Mouse (Mus musculus) left cerebral cortex, postnatal 25 days (tissue): ENCODE data around the gene Kcnmb1. TPM values are rescaled to one million over a fixed set of nuclear protein-coding genes. Genes with fewer than 3 reads are reported as not detected.

Experiments used
- DNase-seq, 2 experiments: peaks; one replicate each; pipeline ENCODE4 v3.0.0; 2022; ENCODE audit warnings: low spot score in 2 of 2, mixed read lengths in 1 of 2
- intact Hi-C: fragments of 180-260 bp; cut with DNase I; formaldehyde crosslinking; loops from one replicate; pipeline ENCODE4 v1.15.1; 2025
- total RNA-seq, 2 experiments: library from RNA; stranded (reverse); gene quantifications; 2 replicates each; pipeline ENCODE4 v1.2.3; 2021

Kcnmb1 gene
- total RNA-seq, 2 experiments from 2014 or later: 0.25 TPM; not detected in 1

- no peak for DNase-seq
- intact Hi-C loops: no loop called here
Observed at GRCm38 (mm10) chr11:33986525-33986924, 23.7 kb downstream of the Kcnmb1 start.

DNA sequence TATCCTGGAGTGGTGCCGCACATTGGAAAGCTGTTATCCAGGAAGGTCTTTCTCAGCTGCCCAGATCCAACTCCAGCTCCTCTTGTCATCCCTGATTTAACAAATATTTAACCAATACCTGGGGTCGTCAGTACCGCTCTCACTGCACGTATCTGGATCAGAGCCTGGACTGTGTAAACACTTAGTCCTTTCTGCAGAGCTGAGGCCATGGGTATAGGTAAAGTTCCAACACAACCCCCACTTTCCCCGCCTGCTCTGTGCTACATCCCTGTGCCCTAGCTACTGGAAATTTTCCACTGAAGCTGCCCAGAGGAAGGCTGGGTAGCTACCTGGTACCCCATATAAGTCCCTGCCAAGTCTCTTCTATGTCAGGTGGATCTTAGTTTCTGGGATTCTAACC, 27.2 kb downstream of the Kcnmb1 start:
- no peak for DNase-seq
- intact Hi-C loops: no loop called here

- intact Hi-C loops: no loop called here
Observed at GRCm38 (mm10) chr11:33992938-33993337, 30.1 kb downstream of the Kcnmb1 start, which contains the start of gene Kcnip1. Kcnip1 (minus strand) TSS chr11:33993152.

DNA sequence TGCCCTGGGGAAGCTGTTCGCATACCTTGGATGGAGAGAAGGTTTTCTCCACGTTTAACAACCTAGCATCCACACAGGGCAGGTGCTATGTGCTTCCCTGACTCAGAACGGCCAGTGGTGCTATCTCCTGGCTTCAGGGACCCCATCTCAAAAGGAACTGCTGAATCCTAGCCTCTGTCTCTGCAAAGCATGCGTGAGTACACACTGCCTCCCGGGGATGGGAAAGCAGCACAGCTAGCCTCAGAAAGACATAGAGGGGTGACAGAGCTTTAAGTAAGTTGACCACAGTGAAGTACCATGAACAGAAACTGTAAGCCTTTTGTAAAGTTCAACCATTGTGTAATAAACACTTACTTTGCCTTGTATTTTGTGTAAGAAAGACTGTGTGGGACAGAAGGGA, 30.7 kb downstream of the Kcnmb1 start:
- intact Hi-C loops: no loop called here
- no peak for DNase-seq

More at GRCm38 (mm10) chr11:33992938-33993337, 30.1 kb downstream of the Kcnmb1 start, which contains the start of gene Kcnip1:
- DNase-seq: no peak

- no peak for DNase-seq
- intact Hi-C loops: no loop called here
Observed at GRCm38 (mm10) chr11:33998244-33998643, 35.4 kb downstream of the Kcnmb1 start.

GRCm38 (mm10) chr11:34000416-34000815, 37.6 kb downstream of the Kcnmb1 start:
- intact Hi-C loops: loop anchor here (5.0 kb wide), 2 partner anchors 63 to 212 kb away; no protein-coding TSS in a partner anchor
- DNase-seq: no peak

GRCm38 (mm10) chr11:34001938-34002592, 39.3 kb downstream of the Kcnmb1 start:
- intact Hi-C loops: loop anchor here (2.0 to 5.0 kb wide), 3 partner anchors 65 to 210 kb away; no protein-coding TSS in a partner anchor
- peak; percentile 62 to 65 for DNase-seq

GRCm38 (mm10) chr11:34002593-34002965, 39.8 kb downstream of the Kcnmb1 start:
- no peak for DNase-seq
- intact Hi-C loops: loop anchor here (2.0 to 5.0 kb wide), 3 partner anchors 65 to 210 kb away; no protein-coding TSS in a partner anchor

DNA sequence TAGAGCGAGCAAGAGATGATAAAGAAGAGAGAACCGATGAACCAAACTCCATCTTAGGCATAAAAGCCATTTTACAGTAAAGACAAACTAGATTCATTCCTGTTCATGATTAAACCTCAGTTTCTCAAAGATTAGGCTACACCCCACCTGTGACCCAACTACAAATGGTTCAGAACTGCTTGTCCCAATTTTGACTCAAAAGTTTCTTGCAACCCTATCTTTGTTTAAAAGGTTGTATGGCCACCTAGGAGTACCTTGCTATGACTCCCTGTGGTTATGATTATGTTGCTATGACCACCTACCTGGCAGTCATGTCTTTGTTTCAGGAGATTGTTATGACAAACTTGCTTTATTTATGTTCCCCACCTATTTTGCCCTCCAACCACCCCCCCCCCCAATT, 44.8 kb downstream of the Kcnmb1 start:
- DNase-seq: no peak
- intact Hi-C loops: loop anchor here (5.0 kb wide), 2 partner anchors 80 to 275 kb away; no protein-coding TSS in a partner anchor

DNA sequence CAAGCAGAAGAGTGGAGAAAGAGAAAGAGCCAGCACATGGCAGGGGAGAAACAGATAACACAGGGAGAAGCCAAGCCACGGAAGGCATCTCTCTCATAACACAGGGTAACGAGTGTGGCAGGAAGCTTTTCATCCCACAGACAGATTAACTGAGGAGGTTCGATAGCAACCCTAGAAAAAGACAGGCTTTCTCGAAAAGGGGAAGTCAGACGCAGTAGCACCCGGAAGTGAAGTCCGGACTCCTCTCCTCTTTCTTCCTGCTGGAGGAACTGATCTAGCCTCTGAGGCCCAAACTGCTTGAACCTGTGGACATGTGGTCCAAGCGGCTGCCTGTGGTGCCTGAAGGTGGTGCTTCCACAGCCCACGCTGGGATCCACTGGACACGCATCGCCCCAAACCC, 45.4 kb downstream of the Kcnmb1 start:
- DNase-seq: no peak
- intact Hi-C loops: loop anchor here (5.0 kb wide), 2 partner anchors 81 to 276 kb away; no protein-coding TSS in a partner anchor

GRCm38 (mm10) chr11:34008702-34009101, 45.9 kb downstream of the Kcnmb1 start:
- DNase-seq: peak; percentile 66 to 74
- intact Hi-C loops: loop anchor here (5.0 kb wide), 2 partner anchors 81 to 276 kb away; no protein-coding TSS in a partner anchor

GRCm38 (mm10) chr11:34009316-34010087, 46.7 kb downstream of the Kcnmb1 start:
- intact Hi-C loops: loop anchor here (5.0 kb wide), 2 partner anchors 82 to 277 kb away; no protein-coding TSS in a partner anchor
- no peak for DNase-seq

GRCm38 (mm10) chr11:34010133-34010858, 47.5 kb downstream of the Kcnmb1 start:
- DNase-seq: no peak
- intact Hi-C loops: no loop called here

GRCm38 (mm10) chr11:34010859-34011172, 48.0 kb downstream of the Kcnmb1 start:
- intact Hi-C loops: no loop called here
- peak in 1 of 2 experiments; percentile 69 for DNase-seq

- no peak for DNase-seq
- intact Hi-C loops: no loop called here
Observed at GRCm38 (mm10) chr11:34012007-34012652, 49.3 kb downstream of the Kcnmb1 start.

Other genes with a start within 250 kb of the Kcnmb1 start
- 10 to 100 TPM; 29.8 to 32.3 TPM for gene Kcnip1, start 30.1 kb downstream of the Kcnmb1 start, total RNA-seq
- 1 to 10 TPM; 3.2 to 5.0 TPM for gene Lcp2, start 83.9 kb downstream of the Kcnmb1 start, total RNA-seq
- gene 4930469K13Rik, start 135.5 kb downstream of the Kcnmb1 start, total RNA-seq: not detected
- gene Foxi1, start 245.1 kb downstream of the Kcnmb1 start, total RNA-seq: not detected